Mouse (Mus musculus): ENCODE results near the gene Slc2a6.

DNA sequence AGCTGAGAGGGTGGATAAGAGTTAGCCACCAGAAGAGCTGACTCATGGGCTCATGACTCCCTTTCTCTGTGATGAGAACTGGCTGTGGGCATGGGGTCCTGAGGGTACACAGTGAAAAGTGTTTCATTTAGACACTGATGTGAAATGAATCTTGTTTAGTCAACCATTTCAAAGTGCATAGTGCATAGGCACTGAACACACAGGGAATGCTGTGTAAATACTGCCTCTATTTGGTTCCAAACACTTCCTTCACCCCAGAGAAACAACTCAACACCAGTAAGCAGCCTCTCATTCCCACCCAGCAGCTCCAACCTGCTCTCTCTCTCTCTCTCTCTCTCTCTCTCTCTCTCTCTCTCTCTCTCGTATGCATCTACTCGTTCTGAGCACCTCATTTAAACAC is 43.6 kb downstream of the Slc2a6 start:
- TF ChIP-seq CTCF (conservative IDR thresholded peaks at IDR 0.05; ENCODE audit: low read length) = no peak
- no peak for TF ChIP-seq NANOG (IDR thresholded peaks at IDR 0.05; ENCODE audit: borderline replicate concordance, low read length)

All from E14TG2a.4 (cell line).